Mouse (Mus musculus) spleen, adult 2 months (tissue): ENCODE data around the gene Ror1.

ENCODE experiments used
- CTCF ChIP-seq: fragments of 200-500 bp; IDR thresholded peaks from 2 replicates; pipeline ENCODE4 v1.5.1; 2011; ENCODE audit warnings: mild to moderate bottlenecking, inconsistent platforms; ENCODE audit not compliant: insufficient read depth, insufficient read length, insufficient replicate concordance; ENCODE audit errors: extremely low read depth
- POLR2A ChIP-seq: fragments of 200-500 bp; IDR thresholded peaks from 2 replicates; pipeline ENCODE4 v1.6.1; 2011; ENCODE audit warnings: low read depth, low read length, inconsistent platforms

DNA sequence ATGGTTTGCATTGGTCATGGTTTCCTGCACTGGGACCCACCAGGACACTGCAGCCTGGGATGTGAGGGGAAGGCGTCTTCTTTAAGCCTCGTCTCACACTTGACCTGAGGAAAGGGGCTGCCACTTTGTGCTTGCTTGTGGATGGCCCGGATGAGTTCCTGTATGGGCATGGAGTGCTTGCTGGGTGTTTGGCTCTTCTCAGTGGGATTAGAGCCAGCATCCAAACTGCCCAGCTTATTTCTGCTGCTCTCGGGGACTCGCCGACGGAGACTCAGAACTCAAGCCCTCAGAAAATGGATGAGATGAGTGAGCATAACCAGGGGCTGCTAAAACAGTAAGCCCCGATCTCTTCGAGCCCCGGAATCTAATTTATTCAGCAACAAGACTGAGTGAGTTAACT, 157.1 kb downstream of the Ror1 start:
- TF ChIP-seq POLR2A (no peak), CTCF (no peak)
